ENCODE assay signal across 26 mouse cellular contexts in the genomic region with DNA sequence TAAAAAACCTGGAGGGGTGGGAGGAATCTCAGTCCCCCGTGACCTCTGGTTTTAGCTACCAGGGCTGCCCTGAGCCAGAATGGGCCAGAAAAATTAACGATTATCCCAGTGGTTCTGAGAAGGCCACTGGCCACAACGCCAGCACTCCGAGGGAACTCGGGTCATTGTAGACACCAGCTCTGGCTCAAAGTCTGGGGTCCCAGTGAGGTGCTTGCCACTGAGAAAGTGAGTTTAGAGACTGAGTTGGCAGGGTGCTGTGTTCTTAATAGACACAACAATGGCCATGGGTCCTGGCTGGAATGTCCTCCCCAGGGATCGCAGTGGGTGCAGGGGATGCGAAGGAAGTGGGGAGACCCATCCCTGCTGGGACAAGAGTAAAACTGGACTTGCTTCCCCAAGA. TPM values are rescaled to one million over a fixed set of nuclear protein-coding genes. Genes with fewer than 3 reads are reported as not detected.
DNase-seq lines count a peak whose midpoint lies in the region; ATAC-seq lines count a peak whose summit lies in the region.
"Had no signal": no experiment of that assay in that cellular context is flagged by ENCODE, and none has a peak within 500 bp of the region (broad histone marks: within the 10 kb centered on the region; RNA-seq: fewer than 3 reads in every experiment).

No protein-coding gene starts in this region.

- no peaks in the 10 kb centered on the region for H3K9me3 ChIP-seq in heart, embryonic 10.5 days
- H3K9me3 ChIP-seq in liver, embryonic 11.5 days (ENCODE audit: control insufficient read depth, low read length) = no peaks in the 10 kb centered on the region
- no peaks in the 10 kb centered on the region for H3K9me3 ChIP-seq in liver, embryonic 12.5 days (replicated peaks)
- H3K9me3 ChIP-seq: heart, embryonic 13.5 days; limb, embryonic 15.5 days had no signal

- WGBS in heart, embryonic 10.5 days = 87% methylated on average over 7 of the region's 7 CpGs
- 83% methylated on average over 7 of the region's 7 CpGs for WGBS in liver, embryonic 11.5 days
- 74% methylated on average over 7 of the region's 7 CpGs for WGBS in liver, embryonic 12.5 days (ENCODE audit: insufficient replicate concordance)

- no peak overlapping the region for H3K27ac ChIP-seq in heart, embryonic 10.5 days
- H3K27ac ChIP-seq in liver, embryonic 11.5 days (ENCODE audit: low read depth, low read length) = no peak overlapping the region
- no peak overlapping the region for H3K27ac ChIP-seq in liver, embryonic 12.5 days
- H3K27ac ChIP-seq: heart, embryonic 13.5 days; hindbrain, embryonic 14.5 days; left cerebral cortex, adult 2 months; limb, embryonic 15.5 days; macrophage had no signal

- peaks cover 3% of the 10 kb centered on the region; the same call in 1 of the 2 replicates for H3K4me1 ChIP-seq in heart, embryonic 10.5 days
- H3K4me1 ChIP-seq in liver, embryonic 11.5 days (replicated peaks; ENCODE audit: control insufficient read depth, insufficient read depth, low read length) = no peaks in the 10 kb centered on the region
- no peaks in the 10 kb centered on the region for H3K4me1 ChIP-seq in liver, embryonic 12.5 days

- no peak overlapping the region for H3K4me3 ChIP-seq in heart, embryonic 10.5 days
- no peak overlapping the region for H3K4me3 ChIP-seq in liver, embryonic 11.5 days (ENCODE audit: low read depth, low read length)
- no peak overlapping the region for H3K4me3 ChIP-seq in liver, embryonic 12.5 days
- H3K4me3 ChIP-seq: heart, embryonic 13.5 days; left cerebral cortex, adult 2 months; limb, embryonic 15.5 days had no signal

- peak; percentile 73 for DNase-seq in heart, embryonic 10.5 days (ENCODE audit: low spot score)
- no peak for DNase-seq in heart, adult 8-10 months (ENCODE audit: low spot score)
- peak; percentile 24 for DNase-seq in liver, embryonic 11.5 days (ENCODE audit: low spot score)
- DNase-seq in urinary bladder, postnatal 4 days (ENCODE audit: low spot score in 2 of 2) = peak; percentile 15 to 55
- no peak for DNase-seq in urinary bladder, postnatal 10 days (ENCODE audit: low spot score)
- no peak for DNase-seq in adrenal gland, adult 18-20 months (ENCODE audit: low spot score in 2 of 2)
- DNase-seq: adrenal gland, postnatal 25 days; cerebellum, adult 9-10 months; gastrocnemius, postnatal 10 days; heart, postnatal 14 days; thymus, postnatal 14 days had no signal

- H3K4me2 ChIP-seq in liver, embryonic 11.5 days = no peak overlapping the region
- no peak overlapping the region for H3K4me2 ChIP-seq in liver, embryonic 12.5 days
- H3K4me2 ChIP-seq: heart, embryonic 13.5 days; hindbrain, embryonic 14.5 days; limb, embryonic 15.5 days had no signal

- H3K36me3 ChIP-seq in heart, embryonic 10.5 days = no peaks in the 10 kb centered on the region
- no peaks in the 10 kb centered on the region for H3K36me3 ChIP-seq in liver, embryonic 11.5 days (ENCODE audit: control insufficient read depth, insufficient read depth, low read length)
- no peaks in the 10 kb centered on the region for H3K36me3 ChIP-seq in liver, embryonic 12.5 days
- H3K36me3 ChIP-seq: heart, embryonic 13.5 days; limb, embryonic 15.5 days had no signal

- ATAC-seq in liver, embryonic 11.5 days (replicated peaks; ENCODE audit: low FRiP score) = no peak
- ATAC-seq in liver, embryonic 12.5 days = no peak
- ATAC-seq: CD4-positive, CD25-positive, alpha-beta regulatory T cell, adult 4 months; forebrain, embryonic 16.5 days; inflammation-experienced regulatory T-cells, adult 6 months had no signal

- H3K9ac ChIP-seq in liver, embryonic 11.5 days (ENCODE audit: low read depth, low read length) = no peak overlapping the region
- no peak overlapping the region for H3K9ac ChIP-seq in liver, embryonic 12.5 days
- H3K9ac ChIP-seq: heart, embryonic 13.5 days; hindbrain, embryonic 14.5 days; limb, embryonic 15.5 days had no signal

- peaks cover 70% of the 10 kb centered on the region for H3K27me3 ChIP-seq in heart, embryonic 10.5 days (ENCODE audit: insufficient read depth, poor library complexity, severe bottlenecking)
- H3K27me3 ChIP-seq in liver, embryonic 11.5 days (replicated peaks; ENCODE audit: control insufficient read depth, insufficient read depth, low read length) = peaks cover 12% of the 10 kb centered on the region; the same call in 1 of the 2 replicates
- H3K27me3 ChIP-seq in liver, embryonic 12.5 days (replicated peaks) = peaks cover 60% of the 10 kb centered on the region

RNA-seq across cellular contexts. Expression of gene Pck1, which starts 29.1 kb away (rescaled TPM):
- polyA plus RNA-seq in heart, embryonic 10.5 days (2016; fragmentation: Nextera tagmentation; extraction: Ambion mirVana) = not detected in 2 replicates
- total RNA-seq in heart, adult 8-10 months (2022) = 1 to 10 TPM; 3.9 to 5.8 (median 4.8) TPM
- polyA plus RNA-seq in liver, embryonic 11.5 days (2014; fragmentation: Nextera tagmentation; extraction: Ambion mirVana) = 0.17 and 0.23 TPM in 2 replicates
- 0.07 and 0.20 TPM in 2 replicates for polyA plus RNA-seq in liver, embryonic 12.5 days (2016; fragmentation: Nextera tagmentation; extraction: Ambion mirVana)
- total RNA-seq in adrenal gland, adult 18-20 months (2021) = 1,000 to 10,000 TPM in 1 of 2 experiments, 100 to 1,000 TPM in 1; 776 to 1,425 TPM
- total RNA-seq: granulocyte monocyte progenitor cell, adult 5-6 weeks; layer of hippocampus, postnatal 10 days; left cerebral cortex, postnatal 36 days; midbrain, postnatal 0 days had no signal
- polyA plus RNA-seq: brain, embryonic 14.5 days; CD4-positive, CD25-positive, alpha-beta regulatory T cell, adult 4 months; forebrain, embryonic 16.5 days; hindbrain, embryonic 14.5 days; inflammation-experienced regulatory T-cells, adult 6 months; lung, embryonic 16.5 days; macrophage had no signal

RNA-seq across cellular contexts. Expression of gene Zbp1, which starts 36.8 kb away (rescaled TPM):
- not detected in 2 replicates for polyA plus RNA-seq in heart, embryonic 10.5 days (2016; fragmentation: Nextera tagmentation; extraction: Ambion mirVana)
- total RNA-seq in heart, adult 8-10 months (2022) = under 1 TPM in 3 of 4 experiments, not detected in 1; 0.31 to 0.52 (median 0.46) TPM
- polyA plus RNA-seq in liver, embryonic 11.5 days (2014; fragmentation: Nextera tagmentation; extraction: Ambion mirVana) = not detected in 2 replicates
- polyA plus RNA-seq in liver, embryonic 12.5 days (2016; fragmentation: Nextera tagmentation; extraction: Ambion mirVana) = 0.21 and 0.36 TPM in 2 replicates
- 1 to 10 TPM; 2.7 to 3.5 TPM for total RNA-seq in adrenal gland, adult 18-20 months (2021)
- total RNA-seq: layer of hippocampus, postnatal 10 days; left cerebral cortex, postnatal 36 days; midbrain, postnatal 0 days had no signal
- polyA plus RNA-seq: forebrain, embryonic 16.5 days had no signal

Comparison
In these comparisons a context has a peak if more than half of its experiments do, and no peak if none do; other contexts are left out.
1. DNase-seq: peak in heart, embryonic 10.5 days (single experiment), liver, embryonic 11.5 days (single experiment) and urinary bladder, postnatal 4 days (2 of 2); none in heart, adult 8-10 months (single experiment), urinary bladder, postnatal 10 days (single experiment) and adrenal gland, adult 18-20 months (0 of 2).